Mouse (Mus musculus): ENCODE data around the gene Lrit3.
"Not testable (repeated sequence)": the region's sequence is repeated elsewhere in the genome, so short reads cannot be mapped to it uniquely, and the experiment has no call there.

Gene Lrit3

DNA sequence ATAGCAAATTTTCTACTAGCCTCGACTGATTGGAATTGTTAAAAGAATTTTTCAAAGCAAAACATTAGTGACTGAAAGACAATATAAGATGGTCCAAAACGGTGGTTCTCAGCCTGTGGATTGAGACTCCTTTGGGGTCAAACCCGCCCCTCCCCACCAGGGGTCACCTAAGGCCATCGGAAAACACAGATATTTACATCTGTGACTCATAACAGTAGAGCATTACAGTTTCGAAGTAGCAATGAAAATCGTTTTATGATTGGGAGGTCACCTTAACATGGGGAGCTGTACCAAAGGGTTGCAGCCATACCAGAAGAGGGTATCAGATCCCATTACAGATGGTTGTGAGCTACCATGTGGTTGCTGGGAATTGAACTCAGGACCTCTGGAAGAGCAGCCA, 32.6 kb downstream of the Lrit3 start:
- no peak for DNase-seq (ENCODE audit: low spot score)

DNA sequence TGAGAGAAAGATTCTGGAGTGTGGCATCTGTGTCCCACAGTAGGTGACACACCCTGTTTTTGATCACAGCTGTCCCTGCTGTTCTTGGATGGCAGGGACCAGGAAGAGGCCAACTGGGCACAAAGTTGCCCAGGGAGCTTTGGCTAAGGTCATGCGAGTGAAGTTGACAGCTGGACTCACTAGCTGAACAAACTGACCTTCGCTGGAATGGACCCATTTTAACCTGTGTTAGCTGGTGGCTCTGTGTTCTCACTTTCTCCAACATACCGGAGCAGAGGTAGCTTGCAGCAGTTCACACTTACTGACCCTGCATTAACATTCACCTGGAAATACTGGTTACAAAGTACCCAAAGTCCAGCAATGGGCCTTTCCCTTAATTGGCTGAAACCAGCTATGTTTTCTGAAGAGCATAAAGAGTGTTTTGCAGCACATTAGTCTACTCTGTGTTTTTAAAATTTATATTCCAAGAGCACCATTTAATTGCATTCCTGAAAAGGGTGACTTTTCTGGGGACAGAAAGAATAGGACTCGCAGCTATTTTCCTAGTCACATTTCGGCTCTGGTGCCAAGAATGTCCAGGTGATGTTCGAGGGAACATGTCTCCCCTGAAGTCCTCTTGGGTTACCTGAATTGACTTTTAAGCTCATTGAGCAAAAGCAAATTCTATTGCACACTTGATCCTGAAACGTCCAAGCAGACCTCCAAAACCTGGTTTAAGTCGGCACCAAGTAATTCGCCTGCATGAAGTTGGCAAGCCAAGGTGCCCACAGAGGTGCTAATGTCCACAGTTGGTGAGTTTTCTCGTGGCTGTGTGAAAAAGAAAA, 36.6 kb downstream of the Lrit3 start:
- no peak for DNase-seq (ENCODE audit: low spot score)

DNA sequence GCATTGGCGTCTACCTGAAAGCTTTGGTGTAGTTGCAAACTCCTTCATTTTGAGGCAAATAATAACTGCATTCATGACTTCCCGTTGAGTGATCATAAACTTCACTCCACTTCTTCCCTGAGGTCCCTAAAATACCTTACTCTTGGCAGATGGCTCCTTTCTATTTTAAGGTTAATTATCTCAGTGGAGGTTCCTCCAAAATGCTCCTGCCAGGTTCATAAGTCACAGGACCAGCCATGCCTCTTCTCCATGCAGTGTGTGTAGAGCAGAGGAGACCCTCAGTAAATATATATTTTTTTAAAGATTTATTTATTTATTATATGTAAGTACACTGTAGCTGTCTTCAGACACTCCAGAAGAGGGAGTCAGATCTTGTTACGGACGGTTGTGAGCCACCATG, 37.7 kb downstream of the Lrit3 start:
- DNase-seq (ENCODE audit: low spot score) = no peak

DNA sequence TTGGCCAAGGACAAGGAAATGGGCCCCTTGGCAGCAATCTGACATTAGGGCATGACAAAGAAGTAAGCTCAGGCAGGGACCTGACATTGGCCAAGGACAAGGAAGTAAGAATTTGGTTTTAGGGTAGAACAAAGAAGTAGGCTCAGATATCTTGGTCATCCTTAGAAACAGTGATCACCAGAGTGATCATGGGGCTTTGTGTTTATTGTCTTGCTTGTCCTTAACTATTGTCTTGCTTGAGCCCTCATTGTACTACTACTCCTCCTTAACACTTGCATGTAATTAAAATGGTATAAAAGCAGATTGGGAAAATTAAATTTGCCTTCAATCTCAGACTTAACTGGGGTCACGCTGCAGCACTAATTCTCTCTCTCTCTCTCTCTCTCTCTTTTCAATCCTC, 46.2 kb downstream of the Lrit3 start:
- DNase-seq (ENCODE audit: low spot score) = not testable (repeated sequence)

DNA sequence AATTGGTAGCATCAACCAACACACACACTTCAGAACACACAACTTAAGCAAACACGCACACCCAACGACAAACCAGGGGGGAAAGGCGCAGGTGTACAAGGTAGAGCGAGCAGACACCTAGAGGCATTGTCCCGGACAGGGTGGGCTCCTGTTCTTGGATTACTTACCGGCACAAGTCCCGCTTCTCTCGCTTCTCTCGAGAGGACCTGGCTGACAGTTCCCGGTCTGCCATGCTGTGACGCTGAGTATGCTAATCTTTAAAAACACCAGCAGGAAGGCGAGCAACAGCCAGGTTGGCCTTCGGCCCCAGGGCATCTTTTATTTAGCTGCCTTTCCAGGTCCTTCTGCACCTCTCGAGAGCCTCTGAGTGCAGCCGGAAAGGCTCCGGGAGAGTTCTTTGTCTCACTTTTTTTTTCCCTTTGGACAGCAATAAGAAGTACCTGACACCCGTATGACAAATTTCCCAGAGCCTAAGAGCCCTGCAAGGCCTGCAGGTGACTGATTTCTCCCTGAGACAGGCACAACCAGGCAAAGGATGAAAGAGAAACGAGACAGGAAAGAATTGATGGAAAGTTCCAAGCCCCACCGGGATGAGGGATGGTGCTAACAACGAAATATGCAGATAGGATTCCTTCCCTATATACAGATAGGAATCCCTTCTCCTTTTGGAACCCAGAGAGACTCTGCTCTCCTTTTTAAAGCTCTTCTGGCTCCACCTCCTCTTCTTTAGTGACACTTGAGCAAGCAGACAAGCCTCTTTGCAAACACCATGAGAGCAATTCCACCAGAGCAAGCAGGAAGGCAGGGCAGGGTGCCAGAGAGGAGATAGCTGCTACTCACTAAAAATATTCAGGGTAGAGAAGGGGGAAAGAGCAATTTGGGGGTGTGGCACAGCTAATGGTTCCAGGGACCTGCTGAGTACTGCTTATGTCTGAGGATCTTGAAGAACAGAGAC, 48.9 kb downstream of the Lrit3 start, which contains the start of gene Egf:
TSS of gene Egf (minus strand) at position 667 of the 955 bp plus-strand sequence.
- no peak for DNase-seq (ENCODE audit: low spot score)

DNA sequence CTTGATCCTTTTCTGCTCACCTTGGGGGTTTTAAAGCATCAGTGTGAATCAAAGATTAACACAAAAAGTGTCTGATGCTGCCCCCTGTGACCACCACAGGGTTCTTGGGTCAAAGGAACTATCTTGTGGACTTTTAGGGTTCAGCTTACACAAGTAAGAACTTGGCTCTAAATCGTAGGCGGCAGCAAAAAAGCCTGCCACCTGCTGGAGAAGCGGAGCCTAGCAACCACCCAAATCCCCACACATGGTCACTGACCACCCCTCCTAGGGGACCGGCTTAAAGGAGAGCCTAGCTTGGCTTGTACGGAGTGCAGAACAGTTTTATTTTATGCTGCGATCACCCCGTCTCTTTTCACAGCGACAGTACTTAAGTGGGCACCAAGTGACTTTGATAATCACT, 59.0 kb downstream of the Lrit3 start:
- DNase-seq (ENCODE audit: low spot score) = no peak

DNA sequence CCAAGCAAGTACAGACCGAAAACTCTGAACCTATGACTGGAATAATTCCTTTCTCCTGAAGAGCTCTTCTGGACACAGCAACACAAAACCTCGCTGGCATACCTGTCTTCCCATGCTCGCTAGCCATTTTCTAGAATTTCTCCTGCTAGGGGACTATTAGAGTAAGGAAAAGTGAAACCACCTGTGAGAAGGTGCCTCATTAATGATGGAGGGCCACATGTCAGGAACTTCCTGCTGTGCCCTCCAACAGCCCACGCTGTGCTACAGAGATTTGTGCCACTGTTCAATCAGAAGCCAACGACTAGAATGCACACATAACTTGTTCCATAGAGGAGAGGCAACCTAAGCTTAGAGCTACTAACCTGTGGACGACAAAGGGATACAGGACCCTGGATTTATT, 61.0 kb downstream of the Lrit3 start:
- no peak for DNase-seq (ENCODE audit: low spot score)

DNA sequence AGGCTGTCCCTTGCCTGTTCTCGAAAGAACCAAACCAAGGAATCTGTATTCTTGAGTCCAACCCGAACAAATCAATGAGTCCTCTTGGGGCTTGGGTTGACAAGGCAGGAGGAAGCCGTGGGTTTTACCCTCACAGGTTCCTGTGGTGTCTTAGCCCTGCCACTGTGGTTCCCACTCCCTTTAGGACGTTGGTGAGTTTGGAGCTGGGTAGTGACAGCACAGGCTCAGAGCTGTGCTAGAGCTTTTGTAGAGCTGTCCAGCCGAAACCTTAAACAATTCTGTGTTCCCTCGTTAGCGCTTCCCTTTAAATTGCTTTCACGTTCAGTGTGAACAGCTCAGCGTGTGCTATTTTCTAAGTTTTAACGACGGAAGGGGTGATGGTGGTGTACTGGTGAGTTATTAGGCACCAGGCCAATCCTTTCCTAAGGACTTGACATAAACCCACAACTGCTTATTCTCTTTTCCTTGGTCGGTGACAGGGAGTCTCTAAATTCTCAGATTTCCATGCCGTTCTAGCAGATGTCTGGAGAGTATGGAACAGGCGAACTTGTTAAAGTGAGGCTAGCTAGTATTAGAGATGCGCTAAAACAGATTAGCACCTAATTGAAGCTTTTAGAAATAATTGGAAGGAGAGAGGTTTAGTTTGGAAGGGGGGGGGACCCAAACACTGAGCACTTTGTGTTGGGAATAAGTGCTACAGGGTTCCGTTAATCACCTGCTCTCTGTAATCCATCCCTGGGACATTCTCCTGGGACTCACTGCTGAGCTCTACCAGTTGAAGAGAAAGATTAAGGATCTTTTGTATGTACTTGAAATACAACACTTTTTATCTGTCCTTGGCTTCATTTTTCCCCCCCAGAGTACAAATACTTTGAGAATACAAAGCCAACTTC, 65.3 kb downstream of the Lrit3 start:
- DNase-seq (ENCODE audit: low spot score) = no peak
